Mouse (Mus musculus) frontal cortex, adult (tissue): ENCODE data around the gene Ilf3.
A peak's percentile ranks its signal among the peaks of the same experiment; 100 is the strongest.
"Not testable (repeated sequence)": the region's sequence is repeated elsewhere in the genome, so short reads cannot be mapped to it uniquely, and the experiment has no call there.

Experiments used
- ATAC-seq: cut with Nextera tagmentation; 2 replicates; pipeline ENCODE4 v1.9.2; 2017; ENCODE audit warnings: mild to moderate bottlenecking, moderate library complexity, mixed read lengths; ENCODE audit not compliant: low TSS enrichment

Ilf3 gene

GRCm38 (mm10) chr9:21367357-21368111 is at the start of gene Ilf3:
TSS of gene Ilf3 (plus strand) at chr9:21367871.
- ATAC-seq, result peak; percentile 86

- no peak for ATAC-seq
These were observed 48.9 kb upstream of the Ilf3 start for GRCm38 (mm10) chr9:21318792-21319191.

- ATAC-seq, result no peak
These were observed 48.2 kb upstream of the Ilf3 start for GRCm38 (mm10) chr9:21319503-21319902.

GRCm38 (mm10) chr9:21320280-21320618 is 47.4 kb upstream of the Ilf3 start:
- ATAC-seq, result no peak

- peak; percentile 73 for ATAC-seq
These were observed 46.8 kb upstream of the Ilf3 start, which contains the start of gene Slc44a2 for GRCm38 (mm10) chr9:21320619-21321512. TSS of gene Slc44a2 (plus strand) at chr9:21320698.

GRCm38 (mm10) chr9:21321513-21321835 is 46.2 kb upstream of the Ilf3 start:
- ATAC-seq, result no peak

- ATAC-seq, result 0 out of 2 replicates have a peak, but pooled peaks have one; percentile 48
These were observed 45.3 kb upstream of the Ilf3 start for GRCm38 (mm10) chr9:21322211-21322916.

- not testable (repeated sequence) for ATAC-seq
These were observed 44.8 kb upstream of the Ilf3 start for GRCm38 (mm10) chr9:21322917-21323297.

- ATAC-seq, result no peak
These were observed 43.4 kb upstream of the Ilf3 start for GRCm38 (mm10) chr9:21324269-21324668.

- no peak for ATAC-seq
These were observed 40.1 kb upstream of the Ilf3 start for GRCm38 (mm10) chr9:21327569-21327968.

GRCm38 (mm10) chr9:21328041-21328440 is 39.6 kb upstream of the Ilf3 start:
- ATAC-seq, result no peak

- ATAC-seq, result no peak
These were observed 38.6 kb upstream of the Ilf3 start for GRCm38 (mm10) chr9:21329041-21329440.

GRCm38 (mm10) chr9:21329699-21330289 is 37.9 kb upstream of the Ilf3 start:
- ATAC-seq, result no peak

- no peak for ATAC-seq
These were observed 36.1 kb upstream of the Ilf3 start for GRCm38 (mm10) chr9:21331365-21332140.

GRCm38 (mm10) chr9:21332161-21333061 is 35.3 kb upstream of the Ilf3 start:
- ATAC-seq, result no peak

GRCm38 (mm10) chr9:21333523-21333922 is 34.1 kb upstream of the Ilf3 start:
- ATAC-seq, result no peak

GRCm38 (mm10) chr9:21334747-21335146 is 32.9 kb upstream of the Ilf3 start:
- no peak for ATAC-seq

- ATAC-seq, result no peak
These were observed 32.3 kb upstream of the Ilf3 start for GRCm38 (mm10) chr9:21335391-21335790.

GRCm38 (mm10) chr9:21336491-21336890 is 31.2 kb upstream of the Ilf3 start:
- no peak for ATAC-seq

GRCm38 (mm10) chr9:21337652-21338051 is 30.0 kb upstream of the Ilf3 start:
- ATAC-seq, result no peak
